Mouse (Mus musculus) CH12.LX (cell line): ENCODE data around the gene Zfp511.

Experiments used
- EP300 ChIP-seq: IDR thresholded peaks from 2 replicates; pipeline ENCODE4 v1.6.1; 2011; ENCODE audit warnings: low read length, improper control_type of control experiment
- JUND ChIP-seq: conservative IDR thresholded peaks from 2 replicates; pipeline ENCODE4 v1.6.1; 2011; ENCODE audit warnings: low read depth, low read length, improper control_type of control experiment
- MAZ ChIP-seq: IDR thresholded peaks from 2 replicates; pipeline ENCODE4 v1.6.1; 2012; ENCODE audit warnings: low read depth, mild to moderate bottlenecking, inconsistent platforms, low read length, improper control_type of control experiment, moderate library complexity
- SMC3 ChIP-seq: IDR thresholded peaks from 2 replicates; pipeline ENCODE4 v1.6.1; 2011; ENCODE audit warnings: low read depth, low read length, improper control_type of control experiment
- ZNF384 ChIP-seq: IDR thresholded peaks from 2 replicates; pipeline ENCODE4 v1.6.1; 2012; ENCODE audit warnings: low read depth, low read length, improper control_type of control experiment, inconsistent platforms

DNA sequence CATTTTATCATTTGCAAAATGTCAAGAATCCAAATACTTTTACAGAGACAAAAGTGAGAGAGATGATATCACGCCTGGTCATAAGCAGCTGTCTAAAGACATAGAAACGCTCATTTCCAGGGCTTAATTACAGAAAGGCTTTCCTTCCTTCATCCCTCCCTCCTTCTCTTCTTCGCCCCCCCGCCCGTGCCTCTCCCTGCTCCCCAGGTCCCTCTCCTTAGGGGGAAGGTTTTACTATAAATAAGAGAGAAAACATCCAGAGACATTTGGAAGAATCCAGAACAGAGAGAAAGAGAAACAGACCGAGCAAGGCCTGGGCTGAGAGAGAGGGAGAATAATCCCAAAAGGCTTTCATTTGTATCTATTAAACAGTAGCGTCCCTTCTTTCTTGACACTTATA lies 735 bp upstream of the Zfp511 start:
- TF ChIP-seq EP300 (no peak), SMC3 (no peak), ZNF384 (no peak), JUND (no peak), MAZ (no peak)
